In the genomic region with DNA sequence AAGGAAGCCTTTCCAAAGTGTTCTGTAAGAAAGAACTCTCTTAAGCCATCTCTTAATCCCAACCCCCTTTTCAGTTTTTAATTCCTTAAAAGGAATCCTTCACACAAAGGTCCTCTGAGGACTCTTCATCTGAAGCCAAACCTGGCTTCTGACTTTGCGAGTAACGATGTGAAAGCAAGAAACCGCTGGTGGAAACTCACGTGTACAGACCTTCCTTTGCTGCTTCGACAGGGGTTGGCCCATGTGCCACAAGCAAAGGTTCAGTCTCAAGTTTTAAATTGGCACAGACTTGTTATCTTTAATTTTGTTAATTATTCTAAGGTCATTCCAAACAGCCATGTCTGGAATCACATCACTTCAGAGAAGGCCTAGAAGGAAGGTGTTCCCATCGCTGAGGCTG, we compare ENCODE assay signal across 19 mouse cellular contexts.
DNase-seq lines count a peak whose midpoint lies in the region; TF ChIP-seq lines count a peak whose summit lies in the region.
"Had no signal": no experiment of that assay in that cellular context is flagged by ENCODE, and none has a peak within 500 bp of the region (broad histone marks: within the 10 kb centered on the region; RNA-seq: fewer than 3 reads in every experiment).

No protein-coding gene starts in this region.

- H3K36me3 ChIP-seq in CH12.LX (replicated peaks in 1 of 2; ENCODE audit: control insufficient read depth in 1 of 2, insufficient read depth in 1 of 2, low read length in 1 of 2) = no peaks in the 10 kb centered on the region
- no peaks in the 10 kb centered on the region for H3K36me3 ChIP-seq in limb, embryonic 10.5 days
- H3K36me3 ChIP-seq: G1E had no signal

- no peak overlapping the region for H3K9ac ChIP-seq in CH12.LX (ENCODE audit: insufficient read depth, low read depth)

- no peak overlapping the region for H3K4me2 ChIP-seq in CH12.LX (ENCODE audit: insufficient read depth, low read depth, poor library complexity, severe bottlenecking)

- peak; percentile 54 for DNase-seq in heart, adult 11 months
- DNase-seq in heart, adult 9 months (ENCODE audit: low spot score in 2 of 2) = no peak
- DNase-seq in CH12.LX (ENCODE audit: extremely low read depth) = no peak
- no peak for DNase-seq in limb, embryonic 10.5 days (ENCODE audit: low spot score)
- no peak for DNase-seq in frontal cortex, postnatal 25 days (ENCODE audit: low spot score in 2 of 2)
- no peak for DNase-seq in cerebellum, adult 9-11 months
- DNase-seq: adrenal gland, adult 2 months; adrenal gland, adult 8-10 months; adrenal gland, postnatal 10 days; adrenal gland, postnatal 14 days; adrenal gland, postnatal 25 days; adrenal gland, postnatal 36 days; B cell, adult 2 months; cerebellum, adult 11 months; cerebellum, adult 11-12 months; cerebellum, adult 18-20 months; cerebellum, adult 2 months had no signal

- WGBS in limb, embryonic 10.5 days = 90% methylated on average over 6 of the region's 6 CpGs

- H3K4me3 ChIP-seq in CH12.LX (replicated peaks in 1 of 3; ENCODE audit: low read depth in 2 of 3, low read length in 2 of 3, poor library complexity in 1 of 3) = no peak overlapping the region
- no peak overlapping the region for H3K4me3 ChIP-seq in limb, embryonic 10.5 days

- no peaks in the 10 kb centered on the region for H3K9me3 ChIP-seq in CH12.LX (replicated peaks; ENCODE audit: low read length)
- H3K9me3 ChIP-seq in limb, embryonic 10.5 days (replicated peaks) = no peaks in the 10 kb centered on the region

- TF ChIP-seq EP300 in CH12.LX (IDR thresholded peaks at IDR 0.05; ENCODE audit: low read length) = no peak

- TF ChIP-seq RAD21 in CH12.LX (IDR thresholded peaks at IDR 0.05; ENCODE audit: low read depth, low read length) = no peak

- TF ChIP-seq CTCF in CH12.LX (conservative IDR thresholded peaks at IDR 0.05 in 1 of 2, IDR thresholded peaks at IDR 0.05 in 1 of 2; ENCODE audit: low read depth in 2 of 2, low read length in 2 of 2) = no peak

- in situ Hi-C loops in CH12.LX (cut with MboI; ENCODE audit: low pct_ligation_motif_present, low pct_unique_long_range_greater_than_20kb, low sequenced_read_pairs) = no loop called here

- no peaks in the 10 kb centered on the region for H3K79me2 ChIP-seq in CH12.LX (replicated peaks; ENCODE audit: control insufficient read depth, extremely low read depth, insufficient read depth, poor library complexity, severe bottlenecking)

- dilution Hi-C loops in CH12.LX (cut with MboI; ENCODE audit: extremely low pct_ligation_motif_present, extremely low pct_unique_long_range_greater_than_20kb, low sequenced_read_pairs) = no loop called here

- H3K27me3 ChIP-seq in CH12.LX (replicated peaks) = no peaks in the 10 kb centered on the region
- peaks cover 36% of the 10 kb centered on the region for H3K27me3 ChIP-seq in limb, embryonic 10.5 days (ENCODE audit: low read depth, poor library complexity, severe bottlenecking)
- H3K27me3 ChIP-seq: Patski had no signal

- H3K4me1 ChIP-seq in CH12.LX (ENCODE audit: control insufficient read depth in 1 of 2, insufficient read depth in 2 of 2) = 0 out of 4 replicates have a peak, but pooled peaks cover 0 to 2% of the 10 kb centered on the region in 2 experiments
- H3K4me1 ChIP-seq in limb, embryonic 10.5 days = peaks cover 67% of the 10 kb centered on the region

- no peak for TF ChIP-seq POLR2A in CH12.LX (IDR thresholded peaks at IDR 0.05; ENCODE audit: low read depth, low read length)

- no peak overlapping the region for H3K27ac ChIP-seq in CH12.LX (ENCODE audit: insufficient read depth, low read depth)
- peak overlapping the region; percentile 80; the same call in 1 of the 2 replicates for H3K27ac ChIP-seq in limb, embryonic 10.5 days

TF ChIP-seq in CH12.LX, 34 proteins besides CTCF, POLR2A, EP300 and RAD21:
- no peak for TF ChIP-seq KAT2A (IDR thresholded peaks at IDR 0.05; ENCODE audit: insufficient replicate concordance, low read length)
- TF ChIP-seq HCFC1 (IDR thresholded peaks at IDR 0.05; ENCODE audit: low read depth, low read length) = no peak
- no peak for TF ChIP-seq ELF1 (IDR thresholded peaks at IDR 0.05; ENCODE audit: low read depth, low read length)
- TF ChIP-seq CHD1 (IDR thresholded peaks at IDR 0.05; ENCODE audit: low read depth, low read length) = no peak
- TF ChIP-seq IRF4 (IDR thresholded peaks at IDR 0.05; ENCODE audit: low read depth, low read length) = no peak
- peak; percentile 67 for TF ChIP-seq BHLHE40 (IDR thresholded peaks at IDR 0.05; ENCODE audit: low read depth, low read length)
- TF ChIP-seq RCOR1 (conservative IDR thresholded peaks at IDR 0.05; ENCODE audit: low read depth, low read length) = no peak
